Mouse (Mus musculus): ENCODE results near the gene Zfp36l2.
"Not testable (repeated sequence)": the region's sequence is repeated elsewhere in the genome, so short reads cannot be mapped to it uniquely, and the experiment has no call there.

Zfp36l2 gene

DNA sequence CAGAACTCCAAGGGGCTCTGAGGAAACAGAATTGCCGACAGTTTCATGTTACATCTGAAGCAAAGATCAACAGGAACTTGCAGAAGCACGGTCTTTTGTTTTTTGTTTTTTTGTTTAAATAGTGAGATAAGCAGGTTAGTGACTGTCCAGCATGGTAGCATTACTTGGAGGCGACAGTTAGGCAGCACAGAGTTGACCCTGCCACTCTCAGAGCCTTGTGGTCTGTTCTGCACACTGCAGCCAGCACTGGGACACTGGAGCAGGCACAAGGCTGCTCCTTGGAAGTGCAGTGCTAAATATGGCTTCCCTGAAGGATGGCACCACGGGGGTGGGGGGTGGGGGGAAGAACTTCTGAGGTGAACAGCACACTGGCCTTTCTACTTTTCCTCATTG lies 7.3 kb upstream of the Zfp36l2 start:
- no peak for DNase-seq (ENCODE audit: low spot score)

DNA sequence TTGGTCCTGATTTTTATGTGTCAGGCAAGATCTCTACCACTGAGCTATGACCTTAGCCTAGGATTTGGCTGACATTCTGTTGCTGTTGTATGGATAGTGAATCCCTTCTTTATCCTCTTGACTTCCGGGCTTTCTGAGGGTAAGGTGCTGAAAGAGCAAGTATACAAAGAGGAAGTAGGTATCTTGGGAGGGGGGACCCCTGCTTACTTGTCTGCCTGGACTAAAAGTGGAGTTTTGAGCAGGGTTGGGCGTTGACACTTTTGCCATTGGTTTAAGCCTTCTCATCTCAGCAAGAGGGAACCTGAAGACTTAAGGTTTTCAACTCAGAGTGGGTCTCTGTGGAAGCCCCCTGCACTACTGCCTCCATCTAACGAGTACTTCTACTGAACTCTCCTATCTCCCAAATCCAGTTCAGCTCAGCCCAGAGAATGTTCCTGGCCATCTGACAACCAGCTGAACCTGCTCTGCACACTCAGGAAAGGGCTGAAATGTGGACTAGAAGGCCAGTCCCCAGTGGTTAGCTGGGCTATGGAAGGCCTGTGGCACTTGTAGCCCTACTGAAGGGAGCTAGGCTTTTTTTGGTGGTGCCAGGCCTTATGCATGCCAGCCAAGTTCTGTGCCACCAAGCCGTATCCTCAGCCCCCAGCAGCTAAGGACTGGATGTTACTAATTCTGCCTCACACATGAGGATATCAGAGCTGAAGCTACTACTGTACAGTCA lies 6.7 kb upstream of the Zfp36l2 start:
- DNase-seq (ENCODE audit: low spot score): no peak

DNA sequence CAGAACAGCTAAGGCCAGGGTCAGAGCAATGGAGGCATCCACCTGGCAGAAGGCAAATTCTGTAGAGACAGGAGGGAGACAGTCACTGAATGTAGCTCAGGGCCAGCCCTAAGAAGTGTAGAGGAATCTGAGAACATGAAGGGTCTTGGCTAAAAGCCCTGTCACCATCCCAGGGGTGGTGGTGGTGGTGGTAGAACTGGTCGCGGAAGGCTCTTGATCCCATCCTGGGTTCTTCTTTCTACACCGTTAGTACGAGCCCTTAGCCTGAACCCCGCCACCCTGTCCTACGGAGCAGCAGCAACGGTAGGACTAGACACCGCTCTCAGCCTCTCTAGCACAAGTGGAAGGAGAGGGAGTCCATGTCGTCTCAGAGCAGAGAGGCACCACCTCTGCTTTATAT lies 5.7 kb upstream of the Zfp36l2 start:
- no peak for DNase-seq (ENCODE audit: low spot score)

DNA sequence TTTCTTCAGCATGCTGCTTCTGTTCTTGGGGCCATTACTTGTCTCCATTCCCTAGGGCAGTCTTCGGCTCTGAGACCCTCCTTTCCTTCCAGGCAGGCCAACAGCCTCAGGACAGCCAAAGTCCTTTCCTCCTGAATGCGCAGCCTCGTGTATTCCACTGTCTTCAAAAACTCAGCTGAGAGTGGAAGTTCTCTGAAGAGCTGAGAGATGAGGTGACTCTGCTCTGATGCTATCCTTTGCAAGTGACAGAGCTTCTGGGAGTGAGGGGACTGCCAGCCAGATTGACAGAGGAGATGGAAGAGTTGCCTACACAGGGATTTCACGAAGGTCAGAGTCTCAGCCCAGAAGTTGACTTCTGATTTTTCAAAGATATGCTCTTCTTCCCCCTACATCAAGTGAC lies 4.2 kb upstream of the Zfp36l2 start:
- DNase-seq (ENCODE audit: low spot score): no peak

DNA sequence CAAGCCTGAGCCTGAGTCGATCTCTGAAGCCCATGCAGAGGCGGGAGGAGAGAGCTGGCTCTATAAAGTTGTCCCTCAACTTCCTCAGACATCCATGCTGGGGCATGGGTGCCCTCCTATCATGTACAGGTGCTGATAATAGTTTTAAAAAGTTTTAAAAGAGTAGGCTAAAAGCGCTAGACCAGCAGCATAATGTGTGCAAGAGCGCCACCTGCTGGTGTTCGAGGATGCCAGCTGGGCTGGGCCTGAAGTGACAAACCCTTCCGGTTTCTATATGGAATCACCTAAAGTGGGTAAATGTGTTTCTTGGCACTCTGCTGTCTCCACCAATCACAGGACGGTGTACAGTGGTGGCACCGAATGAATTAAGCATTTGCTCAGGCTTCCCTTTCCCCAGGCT lies 3.1 kb upstream of the Zfp36l2 start:
- peak; percentile 46 for DNase-seq (ENCODE audit: low spot score)

DNA sequence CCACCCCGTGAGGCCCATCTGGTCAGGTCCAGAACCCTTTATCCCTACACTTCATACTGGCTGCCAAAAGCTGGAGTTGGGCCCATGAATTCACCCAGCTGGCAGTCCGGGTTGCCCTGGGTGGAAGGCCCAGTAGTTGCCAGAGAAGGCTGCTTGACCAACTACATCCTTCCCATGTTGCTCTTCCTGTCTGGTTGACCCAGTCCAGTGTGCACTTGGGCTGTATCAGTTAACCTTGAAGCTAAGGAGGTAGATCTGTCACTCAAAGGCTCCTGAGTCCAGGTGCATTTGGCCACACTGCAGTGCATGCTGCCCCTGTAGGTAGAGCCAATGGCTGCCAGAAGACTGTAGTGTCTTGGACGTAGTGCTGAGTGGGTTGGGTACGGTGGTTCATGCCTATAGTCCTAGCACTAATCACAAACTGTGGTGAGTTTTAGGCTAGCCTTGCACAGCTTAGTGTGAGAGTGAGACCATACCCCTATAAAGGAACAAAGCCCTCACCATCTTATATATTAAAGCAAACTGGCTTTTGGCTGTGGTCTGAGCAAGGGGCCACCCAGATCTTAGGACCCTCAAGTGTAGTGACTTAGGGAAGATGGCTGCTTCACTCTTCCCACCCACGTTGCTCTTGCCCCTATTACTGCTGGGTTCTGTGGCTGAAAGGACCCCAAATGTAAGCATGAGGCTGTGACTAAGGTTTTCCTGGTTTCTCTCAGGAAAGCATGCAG lies 1.5 kb upstream of the Zfp36l2 start:
- DNase-seq (ENCODE audit: low spot score): no peak

DNA sequence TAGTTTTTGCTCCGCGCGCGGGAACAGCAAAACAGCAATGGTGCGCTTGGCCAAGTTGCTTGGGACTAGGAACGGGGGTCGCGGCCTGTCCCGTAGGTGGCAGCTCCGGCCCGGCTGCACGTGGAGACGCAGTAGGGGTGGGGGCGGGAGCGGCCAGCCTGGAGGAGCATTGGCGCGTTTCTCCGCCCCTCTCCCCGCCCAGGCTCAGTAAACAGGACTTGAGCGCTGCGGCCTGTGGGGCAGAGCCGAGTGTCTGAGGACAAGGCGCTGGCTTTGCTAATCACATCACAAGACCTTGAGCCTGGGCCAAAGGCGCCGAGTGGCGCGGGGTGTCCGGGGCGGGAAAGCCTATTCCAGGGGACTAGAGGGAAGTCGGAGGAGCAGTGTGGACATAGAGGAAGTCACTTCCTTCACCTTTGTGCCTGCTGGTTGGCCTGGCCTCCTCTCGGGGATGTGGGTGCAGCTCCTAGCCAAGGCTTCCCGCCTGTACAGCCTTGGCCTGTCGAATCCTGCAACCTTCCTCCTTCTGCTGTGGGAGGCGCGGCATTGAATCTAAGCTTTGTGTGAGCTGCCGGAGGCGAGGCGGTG lies 721 bp upstream of the Zfp36l2 start:
- DNase-seq (ENCODE audit: low spot score): peak; percentile 97

DNA sequence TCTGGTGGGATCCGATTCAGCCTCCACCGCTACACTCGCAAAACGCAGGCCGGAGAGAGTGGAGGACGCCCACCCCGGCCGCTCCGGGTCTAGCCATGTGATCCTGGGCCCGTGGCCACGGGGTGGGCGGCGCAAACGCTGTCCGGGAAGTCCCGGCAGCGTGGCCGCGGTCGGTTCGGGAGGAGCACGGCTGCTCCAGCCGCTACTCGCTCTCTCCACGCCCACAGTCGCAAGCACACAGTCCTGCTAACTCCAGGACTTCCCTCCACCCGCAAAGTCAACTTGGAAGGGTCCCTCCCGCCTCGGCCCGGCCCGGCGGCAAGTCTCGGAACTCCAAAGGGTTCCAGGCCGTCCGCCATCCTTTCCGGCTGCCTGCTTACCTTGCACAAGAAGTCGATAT lies 483 bp downstream of the Zfp36l2 start:
- not testable (repeated sequence) for DNase-seq (ENCODE audit: low spot score)

DNA sequence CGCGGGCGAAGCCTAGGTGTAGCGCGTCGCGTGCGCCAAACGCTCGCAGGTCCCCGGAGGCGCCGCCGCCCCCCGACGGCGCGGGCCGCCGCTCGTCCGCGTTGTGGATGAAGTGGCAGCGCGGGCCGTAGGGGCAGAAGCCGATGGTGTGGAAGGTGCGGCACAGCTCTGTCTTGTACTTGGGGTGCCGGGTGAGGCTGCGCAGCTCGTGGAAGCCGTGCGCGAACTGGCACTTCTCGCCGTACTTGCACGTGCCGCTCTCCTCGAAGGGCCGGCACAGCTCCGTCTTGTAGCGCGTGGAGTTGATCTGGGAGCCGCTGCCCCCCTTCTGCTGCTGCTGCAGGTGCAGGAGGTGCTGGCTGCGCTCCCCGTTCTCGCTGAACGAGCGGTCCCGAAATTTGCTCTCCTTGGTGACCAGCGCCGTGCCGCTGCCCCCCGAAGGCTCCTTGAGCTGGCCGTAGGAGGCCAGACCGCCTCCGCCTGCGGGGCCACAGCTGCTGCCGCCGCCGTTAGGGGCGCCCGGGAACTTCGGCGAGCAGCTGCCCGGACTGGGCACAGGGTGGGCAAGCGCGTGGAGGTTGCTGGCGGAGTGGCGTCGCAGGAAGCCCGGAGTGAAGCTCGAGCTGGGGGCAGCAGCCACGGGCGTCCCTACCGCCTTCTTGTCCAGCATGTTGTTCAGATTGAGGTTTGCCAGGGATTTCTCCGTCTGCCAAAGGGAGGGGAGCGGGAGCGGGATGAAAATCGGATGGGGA lies 1.1 kb downstream of the Zfp36l2 start:
- peak; percentile 49 for DNase-seq (ENCODE audit: low spot score)

DNA sequence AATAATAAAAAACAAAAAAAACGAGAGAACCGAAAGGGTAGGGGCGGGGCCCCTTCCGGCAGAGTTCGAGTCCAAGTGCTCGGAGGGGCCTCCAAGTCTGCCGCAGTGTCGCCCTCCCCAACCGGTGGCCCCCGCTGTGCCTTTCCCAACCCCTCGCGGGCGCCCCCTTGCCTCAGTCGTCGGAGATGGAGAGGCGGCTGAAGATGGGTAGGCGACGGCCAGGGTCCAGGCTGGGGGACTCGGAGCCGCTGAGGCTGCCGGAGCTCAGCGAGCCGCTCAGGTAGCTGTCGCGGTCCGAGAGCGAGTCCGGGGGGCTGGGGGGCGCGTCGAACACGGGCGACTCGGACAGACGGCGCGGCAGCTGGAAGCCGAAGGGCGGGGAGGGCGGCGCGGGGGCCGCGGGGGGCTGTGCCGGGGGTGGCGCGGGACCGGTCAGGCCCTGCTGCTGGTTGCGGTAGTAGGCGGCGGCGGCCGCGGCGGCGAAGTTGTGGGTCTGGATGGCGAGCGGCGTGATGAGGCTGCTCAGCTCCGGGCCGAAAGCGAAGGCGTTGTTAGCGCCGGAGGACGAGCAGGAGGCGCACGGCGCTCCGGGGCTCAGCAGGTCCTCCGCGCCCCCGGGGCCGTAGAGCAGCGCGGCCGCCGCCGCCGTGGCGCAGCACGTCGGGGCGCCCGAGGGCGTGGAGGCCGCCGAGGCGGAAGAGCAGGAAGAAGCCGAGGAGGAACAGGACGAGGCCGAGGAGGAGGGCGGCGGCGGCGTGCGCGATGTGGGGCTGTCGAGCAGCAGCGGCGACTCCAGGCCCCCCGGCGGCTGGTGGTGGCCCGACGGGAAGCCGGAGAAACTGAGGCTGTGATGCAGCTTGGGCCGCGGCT lies 1.9 kb downstream of the Zfp36l2 start:
- DNase-seq (ENCODE audit: low spot score): no peak

DNA sequence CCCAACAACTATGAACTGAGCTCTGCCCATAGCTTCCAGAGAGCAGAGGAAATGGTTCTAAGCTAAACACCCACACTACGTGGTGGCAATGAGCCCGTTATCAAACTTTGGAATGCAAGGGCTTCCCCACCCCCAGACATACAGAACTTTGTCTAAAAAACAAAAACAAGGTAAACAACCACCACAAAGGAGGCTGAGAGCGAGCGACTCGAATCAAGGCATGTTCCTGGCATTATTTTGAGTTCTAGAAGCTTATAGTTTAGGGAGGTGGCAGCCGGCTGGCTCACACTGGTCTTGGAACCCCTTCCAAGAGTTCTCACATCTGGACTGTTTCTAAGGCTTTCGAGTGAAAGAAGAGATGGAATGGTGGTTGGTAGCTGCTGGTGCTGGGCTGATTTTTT lies 2.7 kb downstream of the Zfp36l2 start:
- no peak for DNase-seq (ENCODE audit: low spot score)

DNA sequence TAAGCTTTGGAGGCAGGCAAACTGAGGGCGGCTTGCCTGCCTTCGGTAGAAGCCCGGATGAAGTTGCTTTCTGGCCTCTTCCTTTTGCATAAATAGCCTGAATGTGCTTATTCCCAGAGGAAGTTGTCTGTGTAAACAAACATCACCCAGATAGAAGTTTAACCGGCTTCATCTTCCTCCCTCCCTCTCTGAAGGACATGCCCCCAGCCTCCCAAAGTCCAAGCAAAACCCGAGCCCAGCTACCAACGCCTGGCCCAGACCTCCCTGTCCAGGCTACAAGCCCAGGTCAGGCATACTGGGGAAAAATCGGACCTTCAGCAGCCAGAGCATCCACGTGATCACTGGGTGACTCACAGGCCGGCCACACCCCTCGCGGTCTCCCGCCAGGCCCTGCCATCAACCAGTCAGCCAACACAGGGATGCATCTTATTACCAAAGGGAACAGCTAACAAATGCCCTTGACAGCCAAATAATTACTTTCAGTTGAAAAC lies 4.4 kb downstream of the Zfp36l2 start:
- peak; percentile 88 for DNase-seq (ENCODE audit: low spot score)

DNA sequence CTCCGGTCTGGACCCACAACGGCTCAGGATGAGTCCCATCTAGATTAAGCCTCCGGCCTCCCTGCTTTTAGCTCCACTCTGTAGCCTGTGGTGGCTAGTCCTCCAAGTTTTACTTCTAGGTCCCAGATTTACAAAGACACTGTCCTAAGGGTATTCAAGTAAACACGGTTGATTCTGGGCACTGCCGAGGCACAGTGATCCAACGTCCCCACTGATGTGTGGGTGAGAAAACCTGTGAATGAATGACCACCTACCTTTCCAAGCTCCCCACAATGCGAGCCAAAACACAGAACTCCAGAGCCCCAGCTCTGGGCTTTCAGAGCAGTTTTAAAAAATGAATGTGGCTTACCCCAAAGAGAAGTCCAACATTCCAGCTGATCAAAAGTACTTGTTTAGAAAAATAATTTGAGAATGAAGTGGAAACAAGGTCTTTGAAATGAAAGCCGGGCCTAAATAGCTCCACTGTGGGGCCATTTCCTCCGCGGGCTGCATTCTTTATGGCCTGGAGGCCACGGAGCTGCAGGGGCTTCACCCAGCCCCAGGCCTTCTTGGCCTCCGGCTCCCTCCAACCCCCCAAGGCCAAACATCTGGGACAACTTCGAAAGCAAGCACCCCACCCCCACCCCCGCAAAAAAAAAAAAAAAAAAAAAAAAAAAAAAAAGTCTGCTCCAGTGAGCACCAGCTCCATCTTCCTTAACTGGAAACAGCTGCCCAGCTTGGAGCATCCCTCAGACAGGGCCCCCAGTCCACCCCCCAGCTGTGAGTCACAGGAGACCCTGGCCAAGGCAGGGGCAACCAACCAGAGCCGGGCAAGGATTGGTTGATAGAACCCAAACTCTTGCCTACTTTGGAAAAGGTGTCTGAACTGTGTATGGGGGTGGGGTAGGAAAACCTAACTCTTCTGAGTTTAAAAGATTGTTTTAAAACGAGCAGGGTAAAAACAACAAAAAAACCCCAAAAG lies 5.2 kb downstream of the Zfp36l2 start:
- DNase-seq (ENCODE audit: low spot score): peak; percentile 63

DNA sequence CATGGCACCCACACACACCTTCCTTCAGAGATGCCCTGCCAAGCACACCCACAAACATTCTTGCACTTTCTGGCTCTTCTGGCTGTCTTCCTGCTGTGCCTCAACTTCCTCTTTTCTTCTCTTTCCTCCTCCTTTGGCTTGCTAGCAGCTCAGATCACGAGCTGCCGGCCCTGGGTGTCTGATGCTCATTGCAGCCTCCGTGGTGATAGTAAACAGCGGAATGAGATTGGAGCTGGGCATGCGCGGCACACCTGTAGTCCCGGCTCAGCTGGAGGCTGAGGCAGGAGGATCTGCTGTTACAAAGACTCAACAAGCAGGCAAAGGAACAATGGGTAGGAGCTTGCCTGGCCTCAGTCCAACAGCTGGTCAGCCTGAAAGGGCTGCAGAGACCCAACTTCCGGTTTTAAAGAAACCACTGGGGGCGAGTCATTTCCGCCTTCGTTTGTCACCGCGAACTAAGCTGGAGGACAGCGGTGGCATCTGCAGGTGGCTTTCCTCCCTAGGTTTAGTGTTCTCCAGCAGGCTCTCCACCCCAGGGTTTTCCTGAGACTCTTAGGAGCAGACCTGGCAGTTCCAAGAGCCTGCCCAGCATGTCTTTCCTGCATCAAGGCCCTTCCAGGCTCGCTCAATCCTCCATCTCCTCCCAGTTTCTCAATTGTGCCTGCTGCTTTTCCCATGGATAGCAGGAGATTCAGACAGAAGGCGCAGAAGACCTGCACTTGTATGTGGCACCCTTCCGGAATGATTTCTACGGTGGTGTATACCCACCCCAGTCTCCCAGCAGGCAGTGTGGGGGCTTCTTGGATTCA lies 6.0 kb downstream of the Zfp36l2 start:
- no peak for DNase-seq (ENCODE audit: low spot score)

DNA sequence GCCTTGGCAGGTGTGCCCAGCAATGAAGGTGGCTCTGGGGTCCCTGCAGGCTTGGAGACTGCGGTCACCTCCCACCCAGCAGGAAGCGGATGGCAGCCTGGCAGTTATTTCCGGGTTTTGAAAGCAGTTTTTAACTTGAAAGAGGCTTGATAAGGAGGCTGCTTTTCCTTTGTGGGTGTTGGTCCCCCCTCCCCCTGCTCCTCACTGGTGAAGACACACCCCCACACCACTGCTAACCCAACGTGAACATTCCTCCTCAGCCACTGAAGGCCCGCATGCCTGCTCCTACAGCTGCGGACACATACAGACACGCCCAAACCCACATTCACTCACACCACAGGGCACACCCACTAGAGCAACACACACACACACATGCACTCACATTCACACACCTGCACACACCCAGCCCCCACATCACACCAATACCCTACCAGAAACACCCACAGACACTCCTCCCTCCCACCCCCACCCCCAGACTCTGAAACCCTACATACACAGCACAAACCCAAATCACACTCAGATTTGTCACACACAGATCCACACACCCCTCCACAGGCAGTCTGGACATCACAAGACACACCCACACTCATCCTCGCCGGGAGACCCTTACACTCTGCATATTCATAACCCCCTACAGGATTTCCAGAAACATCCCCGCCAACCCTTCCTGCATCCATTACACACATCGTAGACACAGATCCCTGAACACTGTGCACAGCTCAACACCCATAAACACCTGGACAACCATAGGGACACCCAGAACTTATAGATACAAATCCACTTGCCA lies 6.8 kb downstream of the Zfp36l2 start:
- peak; percentile 40 for DNase-seq (ENCODE audit: low spot score)

DNA sequence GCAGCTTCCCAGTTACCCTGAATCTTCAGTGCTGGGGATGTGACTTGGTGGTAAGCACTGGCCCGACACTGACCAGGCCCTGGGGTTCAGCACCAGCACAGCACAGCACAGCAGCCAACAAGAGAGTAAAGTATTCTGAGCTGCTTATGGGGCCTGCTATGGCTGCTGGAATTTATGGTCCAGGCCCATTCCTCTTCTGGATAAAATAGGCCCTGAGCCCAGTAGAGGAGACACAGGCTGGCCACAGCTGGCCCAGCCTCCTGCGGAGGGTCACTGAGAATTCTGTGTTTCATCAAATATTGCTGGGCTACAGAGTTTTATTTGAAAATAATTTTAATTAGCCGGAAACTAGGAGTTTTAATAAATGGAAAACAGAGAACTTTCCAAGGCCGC lies 7.8 kb downstream of the Zfp36l2 start:
- no peak for DNase-seq (ENCODE audit: low spot score)

DNA sequence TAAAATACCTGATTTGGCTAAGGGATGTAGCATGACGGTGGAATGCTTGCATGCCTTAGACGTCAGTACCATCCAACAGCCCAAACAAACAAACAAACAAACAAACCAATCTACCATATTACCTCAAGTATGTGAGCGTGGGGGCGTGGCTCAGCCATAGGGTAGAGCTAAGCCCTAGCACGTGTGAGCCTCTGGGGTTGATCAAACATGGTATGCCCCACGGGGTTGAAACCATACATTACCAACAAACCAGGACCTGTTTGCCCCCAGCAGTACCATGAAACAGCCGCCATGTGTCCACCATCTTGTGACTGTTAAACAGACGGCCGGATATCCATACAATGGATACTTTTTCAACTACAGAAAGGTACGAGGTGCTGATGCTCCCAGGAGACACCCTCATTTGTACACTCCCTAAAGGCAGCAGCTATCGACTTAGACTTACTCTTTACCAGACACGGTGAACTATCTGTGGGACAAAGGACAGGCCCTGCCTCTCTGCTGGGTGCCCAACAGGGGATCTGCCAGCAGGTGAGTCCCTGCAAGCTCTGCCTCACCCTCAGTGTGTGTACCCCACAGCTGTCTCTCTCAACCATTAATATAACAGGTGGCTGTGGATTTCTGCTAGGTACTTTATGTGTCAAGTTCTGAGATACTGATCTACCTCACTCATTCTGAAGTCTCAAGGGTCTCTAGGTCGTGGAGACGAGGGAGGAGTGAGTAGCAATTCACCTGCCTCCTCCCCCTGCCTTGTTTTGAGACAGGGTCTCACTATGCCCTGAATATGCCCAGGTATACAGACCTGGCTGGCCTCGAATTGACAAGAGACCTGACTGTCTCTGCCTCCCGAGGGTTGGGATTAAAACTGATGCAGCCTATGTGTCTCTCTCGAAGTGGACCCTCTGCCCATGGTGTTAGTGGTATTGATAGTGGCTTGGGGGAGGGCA lies 8.4 kb downstream of the Zfp36l2 start:
- DNase-seq (ENCODE audit: low spot score): no peak

DNA sequence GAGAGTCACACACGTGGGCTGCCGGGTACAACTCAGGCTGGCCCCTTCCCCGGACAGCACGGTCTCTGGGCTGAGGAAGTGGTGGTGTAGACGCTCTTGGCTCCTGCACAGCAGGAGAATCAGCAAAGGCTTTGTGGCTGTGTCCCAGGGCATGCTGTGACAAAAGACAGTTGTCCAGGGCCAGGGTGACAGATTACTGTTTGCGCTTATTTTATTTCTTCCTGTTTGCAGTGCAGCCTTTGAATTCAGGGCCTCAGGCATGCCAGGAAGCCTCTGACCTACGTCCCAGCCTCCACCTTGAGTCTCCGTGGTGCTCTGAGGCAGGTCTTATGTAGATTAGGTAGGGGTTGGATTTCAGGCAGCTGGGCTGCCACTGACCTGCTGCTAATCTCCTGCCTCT lies 10.3 kb downstream of the Zfp36l2 start:
- no peak for DNase-seq (ENCODE audit: low spot score)

Data from ovary, adult 18-20 months (tissue).